ENCODE assay signal across 8 mouse cellular contexts in genomic region chr5:31219070-31219469, GRCm38 (mm10). TPM values are rescaled to one million over a fixed set of nuclear protein-coding genes. Genes with fewer than 3 reads are reported as not detected.
DNase-seq lines count a peak whose midpoint lies in the region; ATAC-seq and TF ChIP-seq lines count a peak whose summit lies in the region.

No protein-coding gene starts in this region.

- intact Hi-C loops in gastrocnemius, postnatal 36 days (cut with DNase I): loop anchor here (5.0 kb wide), 1 partner anchor 108 kb away; no protein-coding TSS in a partner anchor

- H3K9me3 ChIP-seq in heart, postnatal 0 days (replicated peaks; ENCODE audit: control insufficient read depth, low read length): no peaks in the 10 kb centered on the region
- no peaks in the 10 kb centered on the region for H3K9me3 ChIP-seq in liver, postnatal 0 days (ENCODE audit: low read length)

- 6% methylated on average over 2 of the region's 2 CpGs for WGBS in heart, postnatal 0 days
- WGBS in liver, postnatal 0 days (ENCODE audit: insufficient replicate concordance): 5% methylated on average over 2 of the region's 2 CpGs

- peak overlapping the region; percentile 96 for H3K4me3 ChIP-seq in heart, postnatal 0 days (ENCODE audit: low read depth, low read length)
- peak overlapping the region; percentile 83 for H3K4me3 ChIP-seq in liver, postnatal 0 days (ENCODE audit: low read depth, low read length)

- 0 out of 2 replicates have a peak overlapping the region, but pooled peaks have one; percentile 1 for H3K27ac ChIP-seq in heart, postnatal 0 days (ENCODE audit: low read depth)
- H3K27ac ChIP-seq in liver, postnatal 0 days (ENCODE audit: low read depth): peak overlapping the region; percentile 94; the same call in 1 of the 2 replicates

- peak; percentile 36 for TF ChIP-seq CTCF in heart, postnatal 0 days (IDR thresholded peaks at IDR 0.05; ENCODE audit: low read depth)
- peak; percentile 54 for TF ChIP-seq CTCF in liver, postnatal 0 days (IDR thresholded peaks at IDR 0.05; ENCODE audit: low read depth)

- TF ChIP-seq EP300 in heart, postnatal 0 days (IDR thresholded peaks at IDR 0.05; ENCODE audit: low read depth): no peak
- TF ChIP-seq EP300 in liver, postnatal 0 days (IDR thresholded peaks at IDR 0.05; ENCODE audit: low read depth): no peak

- peak; percentile 30 for DNase-seq in kidney, adult 9 months
- DNase-seq in kidney, postnatal 14 days: no peak
- DNase-seq in adipocyte (ENCODE audit: low spot score): peak; percentile 71
- peak; percentile 53 for DNase-seq in heart, postnatal 0 days (ENCODE audit: low spot score)
- DNase-seq in liver, postnatal 0 days: peak; percentile 27
- DNase-seq in right cerebral cortex, adult 18-20 months: no peak
- no peak for DNase-seq in gastrocnemius, postnatal 36 days
- DNase-seq in layer of hippocampus, adult 11-12 months (ENCODE audit: low spot score): no peak

- H3K9ac ChIP-seq in heart, postnatal 0 days (replicated peaks; ENCODE audit: low read depth, low read length): no peak overlapping the region
- H3K9ac ChIP-seq in liver, postnatal 0 days (replicated peaks): peak overlapping the region; percentile 88

- peak overlapping the region; percentile 94 for H3K4me2 ChIP-seq in heart, postnatal 0 days (ENCODE audit: low read depth, low read length)
- H3K4me2 ChIP-seq in liver, postnatal 0 days (ENCODE audit: low read depth, low read length): peak overlapping the region; percentile 87

- no peak for ATAC-seq in heart, postnatal 0 days (ENCODE audit: insufficient read depth, low read depth)
- no peak for ATAC-seq in liver, postnatal 0 days

- no peaks in the 10 kb centered on the region for H3K27me3 ChIP-seq in heart, postnatal 0 days (ENCODE audit: control insufficient read depth, insufficient read depth, low read length)
- no peaks in the 10 kb centered on the region for H3K27me3 ChIP-seq in liver, postnatal 0 days (ENCODE audit: insufficient read depth, low read length)

- no peaks in the 10 kb centered on the region for H3K36me3 ChIP-seq in heart, postnatal 0 days (replicated peaks; ENCODE audit: control insufficient read depth, insufficient read depth, low read length)
- no peaks in the 10 kb centered on the region for H3K36me3 ChIP-seq in liver, postnatal 0 days (replicated peaks; ENCODE audit: insufficient read depth, low read length)

- H3K4me1 ChIP-seq in heart, postnatal 0 days (ENCODE audit: control insufficient read depth, insufficient read depth): no peaks in the 10 kb centered on the region
- peaks cover 16% of the 10 kb centered on the region for H3K4me1 ChIP-seq in liver, postnatal 0 days (ENCODE audit: insufficient read depth)

RNA-seq across cellular contexts. Expression of gene Ppm1g, which starts 1.4 kb away (rescaled TPM):
- total RNA-seq in heart, postnatal 0 days (2014; rRNA removed; ENCODE audit: low replicate concordance): 48.7 and 51.7 TPM in 2 replicates
- 61.0 and 68.0 TPM in 2 replicates for polyA plus RNA-seq in heart, postnatal 0 days (2015; fragmentation: Nextera tagmentation; extraction: Ambion mirVana)
- 49.4 and 56.9 TPM in 2 replicates for polyA plus RNA-seq in liver, postnatal 0 days (2015; fragmentation: Nextera tagmentation; extraction: Ambion mirVana)
- 10 to 100 TPM; 33.9 to 47.2 TPM for total RNA-seq in gastrocnemius, postnatal 36 days (2021)

RNA-seq across cellular contexts. Expression of gene Zfp513, which starts 17.0 kb away (rescaled TPM):
- total RNA-seq in heart, postnatal 0 days (2014; rRNA removed; ENCODE audit: low replicate concordance): 2.9 and 30.7 TPM in 2 replicates
- polyA plus RNA-seq in heart, postnatal 0 days (2015; fragmentation: Nextera tagmentation; extraction: Ambion mirVana): 2.9 and 3.4 TPM in 2 replicates
- polyA plus RNA-seq in liver, postnatal 0 days (2015; fragmentation: Nextera tagmentation; extraction: Ambion mirVana): 2.9 TPM in 2 replicates
- total RNA-seq in gastrocnemius, postnatal 36 days (2021): 1 to 10 TPM; 5.1 to 5.8 TPM

RNA-seq across cellular contexts. Expression of gene Nrbp1, which starts 21.6 kb away (rescaled TPM):
- total RNA-seq in heart, postnatal 0 days (2014; rRNA removed; ENCODE audit: low replicate concordance): 120 and 124 TPM in 2 replicates
- 100 and 104 TPM in 2 replicates for polyA plus RNA-seq in heart, postnatal 0 days (2015; fragmentation: Nextera tagmentation; extraction: Ambion mirVana)
- polyA plus RNA-seq in liver, postnatal 0 days (2015; fragmentation: Nextera tagmentation; extraction: Ambion mirVana): 42.9 and 43.0 TPM in 2 replicates
- total RNA-seq in gastrocnemius, postnatal 36 days (2021): 10 to 100 TPM; 51.1 to 60.0 TPM

RNA-seq across cellular contexts. Expression of gene Gm9970, which starts 22.0 kb away (rescaled TPM):
- total RNA-seq in heart, postnatal 0 days (2014; rRNA removed; ENCODE audit: low replicate concordance): not detected in 2 replicates
- 0.70 and 1.1 TPM in 2 replicates for polyA plus RNA-seq in heart, postnatal 0 days (2015; fragmentation: Nextera tagmentation; extraction: Ambion mirVana)
- polyA plus RNA-seq in liver, postnatal 0 days (2015; fragmentation: Nextera tagmentation; extraction: Ambion mirVana): 0.28 TPM in 1 of 2 replicates, not detected in the other
- not detected for total RNA-seq in gastrocnemius, postnatal 36 days (2021)

RNA-seq across cellular contexts. Expression of gene Eif2b4, which starts 25.8 kb away (rescaled TPM):
- 27.1 and 36.7 TPM in 2 replicates for total RNA-seq in heart, postnatal 0 days (2014; rRNA removed; ENCODE audit: low replicate concordance)
- 60.2 and 60.7 TPM in 2 replicates for polyA plus RNA-seq in heart, postnatal 0 days (2015; fragmentation: Nextera tagmentation; extraction: Ambion mirVana)
- polyA plus RNA-seq in liver, postnatal 0 days (2015; fragmentation: Nextera tagmentation; extraction: Ambion mirVana): 35.5 and 36.8 TPM in 2 replicates
- 10 to 100 TPM; 44.1 to 52.9 TPM for total RNA-seq in gastrocnemius, postnatal 36 days (2021)

Comparison
In these comparisons a context has a peak if more than half of its experiments do, and no peak if none do; other contexts are left out.
1. DNase-seq: peak in kidney, adult 9 months (single experiment), adipocyte (single experiment), heart, postnatal 0 days (single experiment) and liver, postnatal 0 days (single experiment); none in kidney, postnatal 14 days (single experiment), right cerebral cortex, adult 18-20 months (single experiment), gastrocnemius, postnatal 36 days (0 of 2) and layer of hippocampus, adult 11-12 months (single experiment).